Mouse (Mus musculus) heart, adult 18-20 months (tissue): ENCODE data around the gene Olfr235. TPM values are rescaled to one million over a fixed set of nuclear protein-coding genes. Genes with fewer than 3 reads are reported as not detected.
"Not testable (repeated sequence)": the region's sequence is repeated elsewhere in the genome, so short reads cannot be mapped to it uniquely, and the experiment has no call there.

ENCODE experiments used
- DNase-seq, 2 experiments: peaks; one replicate each; pipeline ENCODE4 v3.0.0; 2021 to 2022; ENCODE audit warnings: mixed read lengths in 1 of 2
- long read RNA-seq, 2 experiments: library from polyadenylated mRNA; stranded (forward); transcript quantifications; one replicate each; pipeline ENCODE4 v2.0.0; 2021
- total RNA-seq, 2 experiments: library from RNA; stranded (reverse); gene quantifications; 2 replicates each; pipeline ENCODE4 v1.2.3; 2021

Gene Olfr235
- not detected for total RNA-seq
- long read RNA-seq, experiment 1: 0 reads
- long read RNA-seq, experiment 2: 0 reads

- no peak for DNase-seq
Measured at GRCm38 (mm10) chr19:12260732-12261131, at the start of gene Olfr235. Olfr235 (plus strand) TSS chr19:12261032.

- not testable (repeated sequence) for DNase-seq
Measured at GRCm38 (mm10) chr19:12232496-12232895, 28.3 kb upstream of the Olfr235 start, which contains the start of gene Olfr1432. Olfr1432 (minus strand) TSS chr19:12232596.

GRCm38 (mm10) chr19:12241559-12241958, 19.3 kb upstream of the Olfr235 start, which contains the start of gene Olfr262:
Olfr262 (minus strand) TSS chr19:12241659.
- no peak for DNase-seq

GRCm38 (mm10) chr19:12279554-12279953, 18.7 kb downstream of the Olfr235 start, which contains the start of gene Olfr1434:
Olfr1434 (plus strand) TSS chr19:12279854.
- no peak for DNase-seq

- DNase-seq: no peak
Measured at GRCm38 (mm10) chr19:12292979-12293378, 32.1 kb downstream of the Olfr235 start.

- DNase-seq: not testable (repeated sequence)
Measured at GRCm38 (mm10) chr19:12299030-12299429, 38.2 kb downstream of the Olfr235 start, which contains the start of gene Olfr1436. Olfr1436 (minus strand) TSS chr19:12299130.

Other genes with a start within 250 kb of the Olfr235 start
- gene Olfr1423, start 219.7 kb upstream of the Olfr235 start, total RNA-seq: not detected
- not detected for gene Olfr1424, start 198.3 kb upstream of the Olfr235 start, total RNA-seq
- gene Olfr1425, start 183.3 kb upstream of the Olfr235 start, total RNA-seq: not detected
- gene Olfr1426, start 169.0 kb upstream of the Olfr235 start, total RNA-seq: not detected
- gene Olfr1427, start 157.7 kb upstream of the Olfr235 start, total RNA-seq: not detected
- gene Olfr1428, start 145.1 kb upstream of the Olfr235 start, total RNA-seq: not detected
- not detected for gene Olfr76, start 137.8 kb upstream of the Olfr235 start, total RNA-seq
- gene Olfr1555-ps1, start 90.9 kb upstream of the Olfr235 start, total RNA-seq: not detected
- not detected for gene Olfr1431, start 60.4 kb upstream of the Olfr235 start, total RNA-seq
- not detected for gene Olfr1432, start 28.4 kb upstream of the Olfr235 start, total RNA-seq
- gene Olfr262, start 19.4 kb upstream of the Olfr235 start, total RNA-seq: not detected
- not detected for gene Olfr1434, start 18.8 kb downstream of the Olfr235 start, total RNA-seq
- gene Olfr1436, start 38.1 kb downstream of the Olfr235 start, total RNA-seq: not detected
- not detected for gene Olfr1437, start 64.1 kb downstream of the Olfr235 start, total RNA-seq
- not detected for gene Olfr1438-ps1, start 74.9 kb downstream of the Olfr235 start, total RNA-seq
- not detected for gene Olfr1440, start 126.2 kb downstream of the Olfr235 start, total RNA-seq
- gene Olfr1441, start 156.4 kb downstream of the Olfr235 start, total RNA-seq: not detected
- not detected for gene Pfpl, start 166.9 kb downstream of the Olfr235 start, total RNA-seq
- gene Mpeg1, start 199.7 kb downstream of the Olfr235 start, total RNA-seq: 1 to 10 TPM; 7.6 to 9.6 TPM
- 1 to 10 TPM; 4.8 to 6.1 TPM for gene Dtx4, start 240.4 kb downstream of the Olfr235 start, total RNA-seq